Mouse (Mus musculus) right cerebral cortex, adult 2 months (tissue): ENCODE measurements at regions not wholly inside any gene's neighbourhood (a gene's known extent, or its start where the extent isn't known, plus 50 kb on each side); places are given as distances from the start of the nearest gene placed in this dataset.

ENCODE experiments used
- DNase-seq, 2 experiments: peaks; one replicate each; pipeline ENCODE4 v3.0.0; 2021 to 2022; ENCODE audit warnings: low spot score in 2 of 2

- no peak for DNase-seq
Measured at GRCm38 (mm10) chr6:78228883-78229282, 141.6 kb upstream of the Reg3b start.

- no peak for DNase-seq
Measured at GRCm38 (mm10) chr6:78244404-78244803, 126.1 kb upstream of the Reg3b start.

- no peak for DNase-seq
Measured at GRCm38 (mm10) chr6:78245010-78245409, 125.4 kb upstream of the Reg3b start.

GRCm38 (mm10) chr6:78250053-78250452 lies 120.4 kb upstream of the Reg3b start:
- no peak for DNase-seq

GRCm38 (mm10) chr6:78250541-78250940 lies 119.9 kb upstream of the Reg3b start:
- DNase-seq, result no peak

- DNase-seq, result no peak
Measured at GRCm38 (mm10) chr6:78271879-78272546, 98.4 kb upstream of the Reg3b start.

- peak; percentile 5 to 21 for DNase-seq
Measured at GRCm38 (mm10) chr6:78277993-78278715, 92.3 kb upstream of the Reg3b start.

- peak; percentile 44 to 68 for DNase-seq
Measured at GRCm38 (mm10) chr6:78280541-78280940, 89.9 kb upstream of the Reg3b start.

GRCm38 (mm10) chr6:78294647-78295046 lies 75.8 kb upstream of the Reg3b start:
- DNase-seq, result no peak

- no peak for DNase-seq
Measured at GRCm38 (mm10) chr6:78303187-78303740, 67.2 kb upstream of the Reg3b start.
